Comparison of ENCODE assay signal across 8 mouse cellular contexts in the genomic region with DNA sequence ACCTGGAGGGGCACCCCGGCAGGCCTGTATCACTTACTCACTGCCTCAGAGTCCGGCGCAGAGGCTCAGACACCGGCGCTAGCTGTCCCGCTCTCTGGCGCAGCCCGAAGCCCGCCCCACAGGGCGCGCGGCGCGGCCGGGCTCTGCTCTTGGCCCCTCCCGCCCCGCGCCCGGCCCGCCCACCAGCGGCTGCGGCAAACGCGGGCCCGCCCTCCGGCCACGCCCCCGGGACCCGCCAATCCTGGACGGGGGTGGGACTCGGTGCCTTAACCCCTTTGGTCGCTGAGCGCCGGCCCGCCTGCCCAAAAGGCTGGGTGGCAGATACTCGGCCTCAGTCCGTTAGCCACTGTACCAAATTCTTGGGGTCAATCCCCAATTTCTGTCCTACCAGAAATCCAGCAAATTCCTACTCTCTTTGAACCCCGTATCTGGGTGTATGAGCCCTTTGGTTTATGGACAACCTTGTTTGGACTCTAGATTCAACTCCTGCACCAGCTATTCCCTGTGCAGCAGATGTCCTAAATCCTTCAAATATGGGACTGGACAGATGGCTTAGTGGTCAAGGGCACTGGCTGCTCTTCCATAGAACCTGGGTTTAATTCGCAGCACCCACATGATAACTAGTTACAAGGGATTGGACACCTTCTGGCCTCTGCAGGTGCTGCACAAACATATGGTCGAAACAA. TPM values are rescaled to one million over a fixed set of nuclear protein-coding genes. Genes with fewer than 3 reads are reported as not detected.
DNase-seq lines count a peak whose midpoint lies in the region; ATAC-seq and TF ChIP-seq lines count a peak whose summit lies in the region.

Gene Lzts3, minus strand, starts transcription at position 120 of the 686 bp plus-strand sequence.

- H3K4me1 ChIP-seq in forebrain, embryonic 15.5 days: peaks cover 14% of the 10 kb centered on the region
- peaks cover 16% of the 10 kb centered on the region for H3K4me1 ChIP-seq in liver, postnatal 0 days (ENCODE audit: insufficient read depth)
- H3K4me1 ChIP-seq in neural tube, embryonic 13.5 days (replicated peaks): peaks cover 19% of the 10 kb centered on the region
- peaks cover 10% of the 10 kb centered on the region for H3K4me1 ChIP-seq in testis, adult 2 months (ENCODE audit: control insufficient read depth, insufficient read depth, low read length)

- peak within 1 kb of the TSS; percentile 50; the same call in 1 of the 2 replicates for H3K27ac ChIP-seq in forebrain, embryonic 15.5 days (replicated peaks)
- H3K27ac ChIP-seq in liver, postnatal 0 days (ENCODE audit: low read depth): peak within 1 kb of the TSS; percentile 74
- peak within 1 kb of the TSS; percentile 84 for H3K27ac ChIP-seq in neural tube, embryonic 13.5 days (replicated peaks)
- no peak within 1 kb of the TSS for H3K27ac ChIP-seq in testis, adult 2 months (ENCODE audit: control insufficient read depth, insufficient read depth, low read depth, low read length)

- peak within 1 kb of the TSS; percentile 61 for H3K4me3 ChIP-seq in forebrain, embryonic 15.5 days
- H3K4me3 ChIP-seq in liver, postnatal 0 days (ENCODE audit: low read depth, low read length): peak within 1 kb of the TSS; percentile 72
- peak within 1 kb of the TSS; percentile 77 for H3K4me3 ChIP-seq in neural tube, embryonic 13.5 days
- peak within 1 kb of the TSS; percentile 87 for H3K4me3 ChIP-seq in testis, adult 2 months (ENCODE audit: control insufficient read depth, low read depth, low read length)

- peak; percentile 77 for DNase-seq in ES-CJ7 (ENCODE audit: low read depth, low spot score)
- peak; percentile 94 for DNase-seq in cerebellum, adult 11-12 months
- peak; percentile 96 to 97 for DNase-seq in heart, postnatal 14 days
- peak; percentile 91 for DNase-seq in layer of hippocampus, adult 11-12 months (ENCODE audit: low spot score)
- peak; percentile 96 for DNase-seq in liver, postnatal 0 days

- H3K9ac ChIP-seq in forebrain, embryonic 15.5 days (replicated peaks): peak within 1 kb of the TSS; percentile 65
- H3K9ac ChIP-seq in liver, postnatal 0 days (replicated peaks): peak within 1 kb of the TSS; percentile 70
- H3K9ac ChIP-seq in neural tube, embryonic 13.5 days: peak within 1 kb of the TSS; percentile 88

- ATAC-seq in forebrain, embryonic 15.5 days (replicated peaks): peak; percentile 93
- peak; percentile 96 for ATAC-seq in liver, postnatal 0 days
- peak; percentile 95 for ATAC-seq in neural tube, embryonic 13.5 days (ENCODE audit: low read depth)

- 3% methylated on average over 39 of the region's 40 CpGs for WGBS in forebrain, embryonic 15.5 days
- 4% methylated on average over 35 of the region's 40 CpGs for WGBS in liver, postnatal 0 days (ENCODE audit: insufficient replicate concordance)
- WGBS in neural tube, embryonic 13.5 days: 6% methylated on average over 27 of the region's 40 CpGs

- TF ChIP-seq CTCF in liver, postnatal 0 days (IDR thresholded peaks at IDR 0.05; ENCODE audit: low read depth): no peak
- no peak for TF ChIP-seq CTCF in testis, adult 2 months (IDR thresholded peaks at IDR 0.05; ENCODE audit: control insufficient read depth, insufficient read depth, insufficient replicate concordance, low read depth, low read length)

- intact Hi-C loops in heart, postnatal 14 days (cut with DNase I): no loop called here

- no peaks in the 10 kb centered on the region for H3K27me3 ChIP-seq in forebrain, embryonic 15.5 days
- peaks cover 3% of the 10 kb centered on the region; the same call in 1 of the 2 replicates for H3K27me3 ChIP-seq in liver, postnatal 0 days (ENCODE audit: insufficient read depth, low read length)
- peaks cover 28% of the 10 kb centered on the region for H3K27me3 ChIP-seq in neural tube, embryonic 13.5 days
- H3K27me3 ChIP-seq in testis, adult 2 months (ENCODE audit: control insufficient read depth, insufficient read depth, low read length): no peaks in the 10 kb centered on the region

- H3K36me3 ChIP-seq in forebrain, embryonic 15.5 days: no peaks in the 10 kb centered on the region
- H3K36me3 ChIP-seq in liver, postnatal 0 days (replicated peaks; ENCODE audit: insufficient read depth, low read length): no peaks in the 10 kb centered on the region
- peaks cover 6% of the 10 kb centered on the region; the same call in 1 of the 2 replicates for H3K36me3 ChIP-seq in neural tube, embryonic 13.5 days
- H3K36me3 ChIP-seq in testis, adult 2 months (ENCODE audit: control insufficient read depth, insufficient read depth, low read length): no peaks in the 10 kb centered on the region

- no peak for TF ChIP-seq EP300 in liver, postnatal 0 days (IDR thresholded peaks at IDR 0.05; ENCODE audit: low read depth)

- peak; percentile 42; the same call in 1 of the 2 replicates for TF ChIP-seq POLR2A in testis, adult 2 months (IDR thresholded peaks at IDR 0.05; ENCODE audit: control insufficient read depth, low read depth, low read length)

- peak within 1 kb of the TSS; percentile 85 for H3K4me2 ChIP-seq in forebrain, embryonic 15.5 days (replicated peaks)
- peak within 1 kb of the TSS; percentile 100 for H3K4me2 ChIP-seq in liver, postnatal 0 days (ENCODE audit: low read depth, low read length)
- peak within 1 kb of the TSS; percentile 90 for H3K4me2 ChIP-seq in neural tube, embryonic 13.5 days

- H3K9me3 ChIP-seq in forebrain, embryonic 15.5 days: no peaks in the 10 kb centered on the region
- no peaks in the 10 kb centered on the region for H3K9me3 ChIP-seq in liver, postnatal 0 days (ENCODE audit: low read length)
- H3K9me3 ChIP-seq in neural tube, embryonic 13.5 days: no peaks in the 10 kb centered on the region

RNA-seq across cellular contexts. Expression of gene Lzts3, which starts in this region (rescaled TPM):
- 9.2 and 10.0 TPM in 2 replicates for polyA plus RNA-seq in forebrain, embryonic 15.5 days (2015; fragmentation: Nextera tagmentation; extraction: Ambion mirVana)
- 1 to 10 TPM; 3.3 to 4.6 TPM for total RNA-seq in heart, postnatal 14 days (2021)
- 1.2 TPM in 2 replicates for polyA plus RNA-seq in liver, postnatal 0 days (2015; fragmentation: Nextera tagmentation; extraction: Ambion mirVana)
- polyA plus RNA-seq in neural tube, embryonic 13.5 days (2015; fragmentation: Nextera tagmentation; extraction: Ambion mirVana): 10.5 and 10.7 TPM in 2 replicates
- 3.6 and 4.3 TPM in 2 replicates for polyA plus RNA-seq in testis, adult 2 months (2012; rRNA removed)
